Mouse (Mus musculus): ENCODE results near the gene Khdrbs2. TPM values are rescaled to one million over a fixed set of nuclear protein-coding genes. Genes with fewer than 3 reads are reported as not detected.

Gene Khdrbs2
- total and polyA plus RNA-seq, 2 experiments: not detected

GRCm38 (mm10) chr1:32428410-32428809 lies 255.9 kb downstream of the Khdrbs2 start:
- H3K4me1 ChIP-seq (ENCODE audit: control insufficient read depth, insufficient read depth, low read length): no peaks in the 10 kb centered on the region
- no peaks in the 10 kb centered on the region for H3K79me2 ChIP-seq (ENCODE audit: control insufficient read depth, insufficient read depth, low read length)
- no peak overlapping the region for H3K4me3 ChIP-seq (ENCODE audit: insufficient read depth, low read depth, low read length)
- DNase-seq (ENCODE audit: extremely low read depth, low read depth, low spot score): no peak
- no peaks in the 10 kb centered on the region for H3K36me3 ChIP-seq (ENCODE audit: control insufficient read depth, insufficient read depth, low read length)
- 47% methylated on average over 1 of the region's 1 CpGs for WGBS
- no peak for TF ChIP-seq POLR2A (IDR thresholded peaks at IDR 0.05; ENCODE audit: extremely low read depth, insufficient read depth, low read length)
- no peak for TF ChIP-seq CTCF (IDR thresholded peaks at IDR 0.05; ENCODE audit: low read depth, low read length)
- no peak overlapping the region for H3K9ac ChIP-seq (ENCODE audit: low read depth, low read length)
- no peak overlapping the region for H3K27ac ChIP-seq (replicated peaks; ENCODE audit: insufficient read depth, low read depth, low read length)
- H3K27me3 ChIP-seq (ENCODE audit: control insufficient read depth, insufficient read depth, low read length): no peaks in the 10 kb centered on the region

- no peak for DNase-seq (ENCODE audit: extremely low read depth, low read depth, low spot score)
- Histone ChIP-seq H3K4me1 (ENCODE audit: control insufficient read depth, insufficient read depth, low read length) (no peaks in the 10 kb centered on the region), H3K27ac (replicated peaks; ENCODE audit: insufficient read depth, low read depth, low read length) (no peak overlapping the region), H3K4me3 (ENCODE audit: insufficient read depth, low read depth, low read length) (no peak overlapping the region), H3K27me3 (ENCODE audit: control insufficient read depth, insufficient read depth, low read length) (no peaks in the 10 kb centered on the region), H3K9ac (ENCODE audit: low read depth, low read length) (no peak overlapping the region), H3K79me2 (ENCODE audit: control insufficient read depth, insufficient read depth, low read length) (no peaks in the 10 kb centered on the region), H3K36me3 (ENCODE audit: control insufficient read depth, insufficient read depth, low read length) (no peaks in the 10 kb centered on the region)
- TF ChIP-seq POLR2A (IDR thresholded peaks at IDR 0.05; ENCODE audit: extremely low read depth, insufficient read depth, low read length) (no peak), CTCF (IDR thresholded peaks at IDR 0.05; ENCODE audit: low read depth, low read length) (no peak)
- WGBS: 45% methylated on average over 1 of the region's 1 CpGs
Measured at GRCm38 (mm10) chr1:32429493-32429892, 257.0 kb downstream of the Khdrbs2 start.

GRCm38 (mm10) chr1:32430516-32430915 lies 258.0 kb downstream of the Khdrbs2 start:
- Histone ChIP-seq H3K79me2 (ENCODE audit: control insufficient read depth, insufficient read depth, low read length) (no peaks in the 10 kb centered on the region), H3K27me3 (ENCODE audit: control insufficient read depth, insufficient read depth, low read length) (no peaks in the 10 kb centered on the region), H3K4me1 (ENCODE audit: control insufficient read depth, insufficient read depth, low read length) (no peaks in the 10 kb centered on the region), H3K36me3 (ENCODE audit: control insufficient read depth, insufficient read depth, low read length) (no peaks in the 10 kb centered on the region), H3K9ac (ENCODE audit: low read depth, low read length) (no peak overlapping the region), H3K4me3 (ENCODE audit: insufficient read depth, low read depth, low read length) (no peak overlapping the region), H3K27ac (replicated peaks; ENCODE audit: insufficient read depth, low read depth, low read length) (no peak overlapping the region)
- no peak for DNase-seq (ENCODE audit: extremely low read depth, low read depth, low spot score)
- TF ChIP-seq CTCF (IDR thresholded peaks at IDR 0.05; ENCODE audit: low read depth, low read length): no peak
- no peak for TF ChIP-seq POLR2A (IDR thresholded peaks at IDR 0.05; ENCODE audit: extremely low read depth, insufficient read depth, low read length)
- WGBS: 72% methylated on average over 3 of the region's 3 CpGs

DNA sequence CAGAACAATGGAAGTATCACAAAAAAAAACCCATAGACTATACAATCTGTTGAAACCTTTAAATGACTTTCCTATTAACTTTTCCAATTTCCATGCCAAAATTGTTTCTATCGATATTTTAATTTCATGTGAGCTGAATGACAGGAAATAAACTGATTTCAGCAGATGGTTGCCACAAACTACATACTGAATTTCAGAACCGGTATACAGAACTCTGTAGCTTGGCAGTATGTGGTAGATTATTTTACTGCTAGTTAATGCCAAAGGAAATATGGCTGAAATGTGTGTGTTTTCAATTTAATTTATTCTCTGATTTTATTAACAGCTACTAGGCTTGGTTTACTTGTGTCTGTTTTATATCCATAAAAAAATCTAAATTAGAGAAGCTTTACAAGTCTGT lies 260.6 kb downstream of the Khdrbs2 start:
- Histone ChIP-seq H3K27me3 (ENCODE audit: control insufficient read depth, insufficient read depth, low read length) (no peaks in the 10 kb centered on the region), H3K27ac (replicated peaks; ENCODE audit: insufficient read depth, low read depth, low read length) (no peak overlapping the region), H3K9ac (ENCODE audit: low read depth, low read length) (no peak overlapping the region), H3K4me3 (ENCODE audit: insufficient read depth, low read depth, low read length) (no peak overlapping the region), H3K79me2 (ENCODE audit: control insufficient read depth, insufficient read depth, low read length) (no peaks in the 10 kb centered on the region), H3K4me1 (ENCODE audit: control insufficient read depth, insufficient read depth, low read length) (no peaks in the 10 kb centered on the region), H3K36me3 (ENCODE audit: control insufficient read depth, insufficient read depth, low read length) (no peaks in the 10 kb centered on the region)
- TF ChIP-seq CTCF (IDR thresholded peaks at IDR 0.05; ENCODE audit: low read depth, low read length): no peak
- TF ChIP-seq POLR2A (IDR thresholded peaks at IDR 0.05; ENCODE audit: extremely low read depth, insufficient read depth, low read length): no peak
- WGBS: 77% methylated on average over 2 of the region's 2 CpGs
- no peak for DNase-seq (ENCODE audit: extremely low read depth, low read depth, low spot score)

DNA sequence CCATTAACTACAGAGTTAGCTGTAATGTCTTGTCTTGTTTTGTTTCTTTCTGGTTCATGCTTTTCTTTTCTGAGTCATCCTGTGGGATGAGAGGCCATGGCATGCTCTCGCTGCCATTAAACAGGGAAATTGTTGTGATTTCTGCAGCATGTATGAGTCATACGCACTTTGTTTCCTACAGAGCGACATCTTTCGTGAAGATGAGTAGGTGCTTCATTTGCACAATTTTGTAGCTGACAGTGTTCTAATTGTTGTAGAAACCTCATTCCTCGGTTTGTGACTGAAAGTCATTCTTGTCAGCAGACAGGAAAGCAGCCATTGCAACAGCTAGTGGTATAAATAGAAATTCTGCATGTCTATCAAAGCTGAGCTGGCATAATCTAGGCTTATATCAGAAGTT lies 271.4 kb downstream of the Khdrbs2 start:
- TF ChIP-seq POLR2A (IDR thresholded peaks at IDR 0.05; ENCODE audit: extremely low read depth, insufficient read depth, low read length) (no peak), CTCF (IDR thresholded peaks at IDR 0.05; ENCODE audit: low read depth, low read length) (no peak)
- Histone ChIP-seq H3K9ac (ENCODE audit: low read depth, low read length) (no peak overlapping the region), H3K4me1 (ENCODE audit: control insufficient read depth, insufficient read depth, low read length) (no peaks in the 10 kb centered on the region), H3K79me2 (ENCODE audit: control insufficient read depth, insufficient read depth, low read length) (no peaks in the 10 kb centered on the region), H3K36me3 (ENCODE audit: control insufficient read depth, insufficient read depth, low read length) (no peaks in the 10 kb centered on the region), H3K27me3 (ENCODE audit: control insufficient read depth, insufficient read depth, low read length) (no peaks in the 10 kb centered on the region), H3K4me3 (ENCODE audit: insufficient read depth, low read depth, low read length) (no peak overlapping the region), H3K27ac (replicated peaks; ENCODE audit: insufficient read depth, low read depth, low read length) (no peak overlapping the region)
- 81% methylated on average over 5 of the region's 5 CpGs for WGBS
- no peak for DNase-seq (ENCODE audit: extremely low read depth, low read depth, low spot score)

GRCm38 (mm10) chr1:32463103-32463516 lies 290.6 kb downstream of the Khdrbs2 start:
- no peak overlapping the region for H3K4me3 ChIP-seq (ENCODE audit: insufficient read depth, low read depth, low read length)
- H3K4me1 ChIP-seq (ENCODE audit: control insufficient read depth, insufficient read depth, low read length): no peaks in the 10 kb centered on the region
- H3K27ac ChIP-seq (replicated peaks; ENCODE audit: insufficient read depth, low read depth, low read length): no peak overlapping the region
- TF ChIP-seq CTCF (IDR thresholded peaks at IDR 0.05; ENCODE audit: low read depth, low read length) (no peak), POLR2A (IDR thresholded peaks at IDR 0.05; ENCODE audit: extremely low read depth, insufficient read depth, low read length) (no peak)
- no peaks in the 10 kb centered on the region for H3K36me3 ChIP-seq (ENCODE audit: control insufficient read depth, insufficient read depth, low read length)
- no peaks in the 10 kb centered on the region for H3K27me3 ChIP-seq (ENCODE audit: control insufficient read depth, insufficient read depth, low read length)
- WGBS: 74% methylated on average over 6 of the region's 6 CpGs
- no peaks in the 10 kb centered on the region for H3K79me2 ChIP-seq (ENCODE audit: control insufficient read depth, insufficient read depth, low read length)
- no peak for DNase-seq (ENCODE audit: extremely low read depth, low read depth, low spot score)
- H3K9ac ChIP-seq (ENCODE audit: low read depth, low read length): no peak overlapping the region
